Mouse (Mus musculus) megakaryocyte, embryonic 14.5 days (primary cell): ENCODE results near the gene Gm48552. TPM values are rescaled to one million over a fixed set of nuclear protein-coding genes. Genes with fewer than 3 reads are reported as not detected.
A peak's percentile ranks its signal among the peaks of the same experiment; 100 is the strongest.

Experiments used
- H3K27me3 ChIP-seq: replicated peaks from 2 replicates; pipeline ENCODE3; 2012; ENCODE audit warnings: inconsistent platforms
- H3K36me3 ChIP-seq: replicated peaks from 2 replicates; pipeline ENCODE3; 2012; ENCODE audit warnings: low read length, inconsistent platforms, mixed read lengths
- H3K4me1 ChIP-seq: 2 replicates; pipeline ENCODE4 v1.6.1; 2012; ENCODE audit warnings: inconsistent platforms
- H3K4me3 ChIP-seq: replicated peaks from 2 replicates; pipeline ENCODE3; 2012; ENCODE audit warnings: moderate library complexity, mild to moderate bottlenecking, inconsistent platforms
- H3K9me3 ChIP-seq: 2 replicates; pipeline ENCODE4 v1.6.1; 2012; ENCODE audit warnings: inconsistent platforms
- FLI1 ChIP-seq: IDR thresholded peaks from 2 replicates; pipeline ENCODE4 v1.6.1; 2012; ENCODE audit warnings: low read length, inconsistent platforms, mixed read lengths
- GATA1 ChIP-seq: IDR thresholded peaks from 3 replicates; pipeline ENCODE4 v1.6.1; 2012; ENCODE audit warnings: mixed read lengths, low read length, inconsistent platforms, borderline replicate concordance
- polyA plus RNA-seq: library from polyadenylated mRNA; stranded (reverse); fragments of >175 nt; gene quantifications from 2 replicates; pipeline ENCODE4 v1.2.3, GENCODE M21; 2012; ENCODE audit warnings: low replicate concordance; ENCODE audit not compliant: insufficient read depth

The Gm48552 gene
- polyA plus RNA-seq, 1 experiment: 8.4 TPM

GRCm38 (mm10) chr10:81411471-81412400 lies 22.9 kb downstream of the Gm48552 start:
- Histone ChIP-seq H3K36me3 (peaks cover 67% of the 10 kb centered on the region), H3K4me3 (peak overlapping the region; percentile 92), H3K9me3 (no peaks in the 10 kb centered on the region), H3K4me1 (peaks cover 96% of the 10 kb centered on the region), H3K27me3 (no peaks in the 10 kb centered on the region)
- TF ChIP-seq FLI1 (no peak), GATA1 (no peak)

GRCm38 (mm10) chr10:81412586-81413309 lies 23.9 kb downstream of the Gm48552 start:
- TF ChIP-seq FLI1: no peak
- no peak for TF ChIP-seq GATA1
- no peaks in the 10 kb centered on the region for H3K9me3 ChIP-seq
- H3K4me3 ChIP-seq: no peak overlapping the region
- H3K4me1 ChIP-seq: peaks cover 96% of the 10 kb centered on the region
- H3K27me3 ChIP-seq: no peaks in the 10 kb centered on the region
- H3K36me3 ChIP-seq: peaks cover 70% of the 10 kb centered on the region

- no peaks in the 10 kb centered on the region for H3K9me3 ChIP-seq
- peaks cover 70% of the 10 kb centered on the region for H3K36me3 ChIP-seq
- H3K27me3 ChIP-seq: no peaks in the 10 kb centered on the region
- H3K4me3 ChIP-seq: peak overlapping the region; percentile 80
- TF ChIP-seq FLI1 (no peak), GATA1 (no peak)
- H3K4me1 ChIP-seq: peaks cover 95% of the 10 kb centered on the region
These were observed 24.8 kb downstream of the Gm48552 start for GRCm38 (mm10) chr10:81413310-81414261.

DNA sequence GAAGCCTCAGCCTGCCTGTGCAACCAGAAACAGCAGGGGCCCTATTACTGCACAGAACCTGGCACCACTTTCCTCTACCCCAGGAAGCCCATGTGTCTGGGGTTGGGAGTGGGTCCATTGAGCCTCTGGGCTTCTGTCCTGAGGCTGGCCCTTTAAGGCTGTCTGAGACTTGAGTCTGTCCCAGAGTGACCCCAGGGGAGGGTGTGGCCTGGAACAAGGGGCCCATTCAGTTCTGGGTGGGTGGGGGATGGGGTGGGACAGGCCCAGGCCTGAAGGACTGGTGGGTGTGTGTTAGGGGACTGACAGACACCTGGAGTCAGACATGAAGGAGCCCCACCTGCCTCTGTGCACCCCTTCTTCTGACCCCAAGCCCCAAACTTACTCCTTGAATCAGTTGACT lies 25.9 kb downstream of the Gm48552 start:
- Histone ChIP-seq H3K9me3 (no peaks in the 10 kb centered on the region), H3K4me1 (peaks cover 95% of the 10 kb centered on the region), H3K36me3 (peaks cover 81% of the 10 kb centered on the region), H3K27me3 (no peaks in the 10 kb centered on the region), H3K4me3 (no peak overlapping the region)
- TF ChIP-seq FLI1 (no peak), GATA1 (no peak)

- H3K4me3 ChIP-seq: no peak overlapping the region
- no peaks in the 10 kb centered on the region for H3K9me3 ChIP-seq
- peaks cover 95% of the 10 kb centered on the region for H3K4me1 ChIP-seq
- TF ChIP-seq FLI1 (no peak), GATA1 (no peak)
- H3K36me3 ChIP-seq: peaks cover 86% of the 10 kb centered on the region
- no peaks in the 10 kb centered on the region for H3K27me3 ChIP-seq
These were observed 26.3 kb downstream of the Gm48552 start for GRCm38 (mm10) chr10:81415146-81415545.

DNA sequence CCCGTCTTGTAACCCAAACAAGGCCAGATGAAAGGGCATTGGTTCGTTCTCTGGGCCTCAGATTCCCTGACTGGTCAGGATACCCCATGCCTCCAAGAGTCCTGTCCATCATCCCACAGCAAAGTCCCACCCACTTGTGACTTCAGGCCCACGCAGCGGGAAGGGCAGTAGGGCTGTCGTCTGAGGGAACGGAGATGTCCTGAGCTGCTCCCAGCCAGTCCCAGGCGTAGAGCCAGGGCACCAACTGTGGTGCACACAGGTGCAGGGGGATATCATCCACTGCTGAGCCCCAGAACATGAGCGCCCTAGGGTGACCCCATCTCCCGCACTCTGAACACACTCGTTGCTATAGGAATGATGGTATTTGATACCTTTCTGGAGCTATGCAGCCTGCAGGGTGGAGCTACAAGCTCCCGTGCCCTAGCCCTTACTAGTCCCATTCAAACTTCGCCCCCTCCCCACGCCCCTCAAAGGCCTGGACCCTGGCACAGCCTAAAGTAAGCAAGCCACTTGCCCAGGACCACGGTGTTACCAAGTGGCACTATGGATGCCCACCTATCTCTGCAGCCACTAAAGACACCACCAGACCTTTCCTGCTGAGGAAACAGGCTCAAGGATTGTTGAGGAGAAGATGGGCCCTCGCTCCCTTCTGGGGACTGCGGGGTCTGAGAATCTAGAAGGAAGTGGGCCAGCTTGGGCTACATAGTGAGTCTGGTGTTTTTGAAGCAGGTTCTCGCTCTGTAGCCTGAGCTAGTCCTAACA lies 26.9 kb downstream of the Gm48552 start:
- H3K4me3 ChIP-seq: no peak overlapping the region
- H3K4me1 ChIP-seq: peaks cover 95% of the 10 kb centered on the region
- no peaks in the 10 kb centered on the region for H3K9me3 ChIP-seq
- H3K36me3 ChIP-seq: peaks cover 91% of the 10 kb centered on the region
- H3K27me3 ChIP-seq: no peaks in the 10 kb centered on the region
- no peak for TF ChIP-seq FLI1
- no peak for TF ChIP-seq GATA1

DNA sequence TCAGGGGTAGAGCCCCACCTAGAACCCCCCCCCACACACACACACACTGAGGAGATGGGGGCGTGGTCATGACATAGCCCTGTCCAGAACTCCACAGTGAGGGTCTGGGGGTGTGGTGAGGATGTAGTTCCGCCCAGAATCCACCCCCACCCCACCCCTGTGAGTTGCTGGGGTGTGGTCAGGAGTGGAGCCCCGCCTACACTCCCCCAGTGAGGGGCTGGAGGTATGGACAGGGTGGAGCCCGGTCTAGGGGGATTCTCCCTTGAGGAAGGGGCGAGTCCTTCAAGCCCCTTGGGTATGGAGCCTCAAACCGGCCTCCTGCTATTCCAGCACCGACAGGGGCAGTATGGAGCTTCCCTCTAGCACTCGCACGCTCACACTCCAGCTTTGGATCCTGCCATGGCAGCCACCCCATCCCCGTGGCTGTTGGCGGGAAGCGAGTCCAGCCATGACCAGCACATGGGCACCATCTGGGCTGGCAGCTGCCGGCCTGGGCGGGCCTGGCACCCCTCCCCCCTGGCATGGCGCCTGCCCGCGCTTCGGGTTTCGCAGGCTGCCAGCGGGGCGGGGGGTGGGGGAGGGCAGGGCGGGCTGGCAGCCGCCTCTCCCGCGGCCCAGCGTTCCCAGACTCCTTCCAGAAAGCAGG lies 27.9 kb downstream of the Gm48552 start:
- Histone ChIP-seq H3K9me3 (no peaks in the 10 kb centered on the region), H3K4me3 (no peak overlapping the region), H3K27me3 (peaks cover 1% of the 10 kb centered on the region), H3K36me3 (peaks cover 92% of the 10 kb centered on the region), H3K4me1 (peaks cover 92% of the 10 kb centered on the region)
- TF ChIP-seq GATA1 (no peak), FLI1 (no peak)

- H3K27me3 ChIP-seq: peaks cover 5% of the 10 kb centered on the region
- TF ChIP-seq GATA1 (no peak), FLI1 (no peak)
- H3K4me1 ChIP-seq: peaks cover 91% of the 10 kb centered on the region
- no peak overlapping the region for H3K4me3 ChIP-seq
- no peaks in the 10 kb centered on the region for H3K9me3 ChIP-seq
- peaks cover 83% of the 10 kb centered on the region for H3K36me3 ChIP-seq
These were observed 28.7 kb downstream of the Gm48552 start for GRCm38 (mm10) chr10:81417227-81418215.
